Mouse (Mus musculus) lung, embryonic 14.5 days (tissue): ENCODE data around the gene Gm21828. TPM values are rescaled to one million over a fixed set of nuclear protein-coding genes. Genes with fewer than 3 reads are reported as not detected.
"Not testable (repeated sequence)": the region's sequence is repeated elsewhere in the genome, so short reads cannot be mapped to it uniquely, and the experiment has no call there.

Source experiments
- ATAC-seq: fragments of 200-750 bp; cut with Nextera tagmentation; 2 replicates; pipeline ENCODE4 v1.8.0; 2017; ENCODE audit warnings: mild to moderate bottlenecking, moderate TSS enrichment, moderate library complexity; ENCODE audit not compliant: insufficient read depth
- DNase-seq: peaks from one replicate; pipeline ENCODE4 v3.0.0-alpha.2; 2015
- H3K27ac ChIP-seq: fragments of 300-500 bp; sonication (generic); 2 replicates; pipeline ENCODE4 v1.5.1; 2014; ENCODE audit warnings: low read depth, mild to moderate bottlenecking, moderate library complexity
- H3K27me3 ChIP-seq: fragments of 300-500 bp; sonication (generic); 2 replicates; pipeline ENCODE4 v1.6.1; 2014; ENCODE audit warnings: low read length, control low read depth; ENCODE audit not compliant: insufficient read depth
- H3K36me3 ChIP-seq: fragments of 300-500 bp; sonication (generic); 2 replicates; pipeline ENCODE4 v1.6.1; 2014; ENCODE audit warnings: control low read depth; ENCODE audit not compliant: insufficient read depth
- H3K4me1 ChIP-seq: fragments of 300-500 bp; sonication (generic); 2 replicates; pipeline ENCODE4 v1.6.1; 2014; ENCODE audit warnings: antibody characterized with exemption, control low read depth; ENCODE audit not compliant: insufficient read depth
- H3K4me2 ChIP-seq: fragments of 300-500 bp; sonication (generic); 2 replicates; pipeline ENCODE4 v1.6.1; 2014; ENCODE audit warnings: mild to moderate bottlenecking
- H3K4me3 ChIP-seq: fragments of 300-500 bp; sonication (generic); 2 replicates; pipeline ENCODE4 v1.5.1; 2014; ENCODE audit warnings: low read depth, low read length
- H3K9ac ChIP-seq: fragments of 300-500 bp; sonication (generic); 2 replicates; pipeline ENCODE4 v1.6.1; 2014
- H3K9me3 ChIP-seq: fragments of 300-500 bp; sonication (generic); 2 replicates; pipeline ENCODE4 v1.6.1; 2016; ENCODE audit warnings: low read depth, low read length, control low read depth
- WGBS: fragments of 180-500 bp; shearing (Covaris S2); extraction: QIAGEN DNeasy Blood & Tissue Kit; methylation state at CpG from one replicate; pipeline ENCODE4 v1.1.7; 2014; 5-methylcytosine and 5-hydroxymethylcytosine counted together
- polyA plus RNA-seq: library from polyadenylated mRNA; unstranded; fragments of >200 nt; fragmentation: Nextera tagmentation; extraction: Ambion mirVana; gene quantifications from 2 replicates; pipeline ENCODE4 v1.2.1, GENCODE M21; 2014

The Gm21828 gene
- not detected in 2 replicates for polyA plus RNA-seq

- not testable (repeated sequence) for DNase-seq, H3K36me3 ChIP-seq, H3K4me1 ChIP-seq, H3K4me2 ChIP-seq, H3K27me3 ChIP-seq, ATAC-seq, H3K9me3 ChIP-seq, H3K4me3 ChIP-seq, H3K9ac ChIP-seq, H3K27ac ChIP-seq
- no CpG with 5 or more reads among the region's 3 CpGs for WGBS
Measured at GRCm38 (mm10) chrY:13223828-13224227, at the start of gene Gm21828. Gm21828 (minus strand) TSS chrY:13223928.

GRCm38 (mm10) chrY:13252091-13252490 lies 28.4 kb upstream of the Gm21828 start, which contains the start of the genes Gm21440 and Gm21454:
Gm21440 (plus strand) TSS chrY:13252391.
Gm21454 (plus strand) TSS chrY:13252442.
- not testable (repeated sequence) for H3K4me1 ChIP-seq, H3K4me3 ChIP-seq, H3K36me3 ChIP-seq, H3K4me2 ChIP-seq, H3K9me3 ChIP-seq, DNase-seq, H3K9ac ChIP-seq, ATAC-seq, H3K27me3 ChIP-seq, H3K27ac ChIP-seq

Other genes with a start within 250 kb of the Gm21828 start
- gene Gm20807, start 181.0 kb downstream of the Gm21828 start, polyA plus RNA-seq, result not detected in 2 replicates
- gene Gm21891, start 90.4 kb downstream of the Gm21828 start, polyA plus RNA-seq, result not detected in 2 replicates
- not detected in 2 replicates for gene Gm21425, start 62.0 kb downstream of the Gm21828 start, polyA plus RNA-seq
- gene Gm21440, start 28.5 kb upstream of the Gm21828 start, polyA plus RNA-seq, result not detected in 2 replicates
- gene Gm21454, start 28.5 kb upstream of the Gm21828 start, polyA plus RNA-seq, result not detected in 2 replicates
- gene Gm21725, start 125.1 kb upstream of the Gm21828 start, polyA plus RNA-seq, result not detected in 2 replicates
- not detected in 2 replicates for gene Gm21866, start 241.7 kb upstream of the Gm21828 start, polyA plus RNA-seq